Mouse (Mus musculus): ENCODE measurements around the gene Fer1l4.

Gene Fer1l4

DNA sequence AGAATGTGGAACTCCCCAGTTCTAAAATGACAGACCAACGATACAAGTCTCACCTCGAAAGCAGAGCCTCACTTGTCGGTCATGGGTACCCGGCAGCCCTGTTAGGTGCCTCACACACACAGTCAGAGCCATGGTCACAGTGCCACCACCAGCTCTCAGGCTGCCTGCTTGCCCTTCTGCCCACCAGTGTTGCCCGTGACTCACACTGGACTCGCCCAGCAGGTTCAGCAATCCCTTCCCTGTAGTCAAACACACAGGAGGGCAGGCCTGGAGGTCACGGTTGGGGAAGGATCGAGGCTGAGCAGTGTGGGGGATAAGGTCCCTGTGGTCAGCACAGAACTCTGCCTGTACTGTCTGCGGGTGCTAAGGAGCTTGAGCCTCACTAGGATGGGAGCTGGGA, at the start of gene Fer1l4:
Gene Fer1l4, minus strand, starts transcription at position 132 of the 400 bp plus-strand sequence.
- no peak for DNase-seq

DNA sequence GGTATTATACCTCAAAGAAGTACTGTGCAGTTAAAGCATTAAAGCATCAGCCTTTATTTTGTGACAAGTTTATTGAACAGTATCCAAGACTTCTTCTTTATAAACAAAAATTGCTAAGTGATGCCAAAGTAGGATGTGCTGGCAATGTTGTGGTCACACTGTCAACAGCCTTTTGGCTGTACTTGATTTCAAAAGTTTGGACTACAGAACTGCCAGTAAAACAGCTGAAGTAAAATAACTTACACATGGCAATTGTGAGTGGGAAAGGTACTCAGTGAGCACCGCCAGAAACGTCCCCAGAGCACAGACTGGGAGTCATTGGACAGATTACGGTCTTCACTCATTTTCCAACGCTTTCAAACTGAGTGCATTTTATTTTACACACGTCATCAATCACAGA, 39.2 kb upstream of the Fer1l4 start:
- DNase-seq = no peak

DNA sequence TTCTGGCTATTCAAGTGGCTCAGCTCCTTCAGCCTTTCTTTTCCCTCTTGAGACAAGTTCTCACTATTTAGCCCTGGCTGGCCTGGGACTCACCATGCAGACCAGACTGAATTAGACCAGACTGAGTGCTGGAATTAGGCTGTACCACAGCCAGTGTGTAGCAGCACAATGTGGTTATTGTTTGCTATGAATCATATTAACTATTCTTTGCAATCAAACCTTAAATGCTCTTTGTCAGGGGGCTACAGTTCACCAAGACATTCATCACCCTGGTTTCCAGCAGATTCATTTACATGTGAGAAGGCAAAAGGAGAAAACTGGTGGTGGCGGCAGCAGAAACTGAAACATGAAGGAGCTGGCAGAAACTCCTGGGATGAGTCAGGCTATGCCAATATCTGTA, 37.1 kb upstream of the Fer1l4 start:
- no peak for DNase-seq

GRCm38 (mm10) chr2:156087391-156088110, 34.8 kb upstream of the Fer1l4 start:
- DNase-seq = no peak

- no peak for DNase-seq
These were observed 31.8 kb upstream of the Fer1l4 start for GRCm38 (mm10) chr2:156084541-156084940.

GRCm38 (mm10) chr2:156080391-156080790, 27.6 kb upstream of the Fer1l4 start:
- DNase-seq = no peak

GRCm38 (mm10) chr2:156079674-156080073, 26.9 kb upstream of the Fer1l4 start:
- no peak for DNase-seq

GRCm38 (mm10) chr2:156079183-156079560, 26.4 kb upstream of the Fer1l4 start:
- DNase-seq = no peak

DNA sequence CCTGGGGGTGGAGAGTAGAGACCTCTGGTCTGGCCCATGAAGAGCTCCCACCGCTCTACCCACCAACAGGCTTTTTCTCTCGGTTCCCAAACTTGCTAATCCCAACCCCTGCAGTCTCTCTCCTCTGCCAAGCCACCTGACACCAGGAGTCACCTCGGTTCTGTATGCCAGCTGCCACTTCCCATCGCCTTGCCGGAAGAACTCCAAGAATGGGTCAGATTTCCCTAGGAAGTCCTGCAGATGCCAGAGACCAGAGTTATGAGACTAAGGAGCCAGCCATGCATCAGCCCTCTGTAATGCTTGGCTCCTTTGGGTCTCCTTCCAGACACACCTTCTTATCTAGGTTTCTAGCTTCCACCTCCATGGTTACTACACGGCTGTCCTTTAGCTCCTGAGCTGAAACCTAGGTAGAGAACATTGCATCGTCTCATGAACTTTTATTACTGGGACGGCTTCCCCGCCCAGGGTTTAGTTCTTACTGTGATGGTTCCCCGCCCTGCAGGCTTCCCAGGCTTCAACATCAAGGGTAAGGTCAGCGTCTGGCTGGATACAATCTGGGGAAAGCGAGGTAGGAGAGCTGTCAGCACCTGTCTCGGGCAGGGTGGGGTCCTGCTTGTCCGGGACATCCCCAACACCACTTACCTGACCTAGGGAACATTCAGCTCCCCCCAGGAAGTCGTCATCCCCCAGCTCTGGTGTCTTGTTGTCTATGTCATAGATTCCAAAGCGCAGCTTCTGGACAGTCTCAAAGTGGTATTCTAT, 25.9 kb upstream of the Fer1l4 start:
- no peak for DNase-seq

DNA sequence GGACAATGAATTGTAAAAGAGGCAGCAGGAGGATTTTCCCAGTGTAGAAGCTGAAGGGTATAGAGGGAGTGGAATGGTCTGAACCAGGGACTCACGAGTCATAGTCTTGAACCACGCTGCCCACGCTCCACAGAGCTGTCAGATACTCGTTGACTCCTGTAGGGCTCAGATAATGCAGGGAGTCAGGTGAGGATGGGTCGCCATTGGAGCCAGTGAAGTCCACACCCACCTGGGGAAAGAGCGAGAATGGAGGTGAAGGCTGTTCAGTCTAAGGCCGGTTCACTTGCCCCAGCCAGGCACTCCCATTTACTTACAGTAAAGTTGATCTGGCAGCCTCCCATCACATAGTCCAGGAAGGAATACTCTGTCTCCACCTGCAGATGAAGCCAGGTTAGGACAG, 24.7 kb upstream of the Fer1l4 start:
- DNase-seq = no peak

- no peak for DNase-seq
These were observed 21.0 kb upstream of the Fer1l4 start for GRCm38 (mm10) chr2:156073725-156074124.

DNA sequence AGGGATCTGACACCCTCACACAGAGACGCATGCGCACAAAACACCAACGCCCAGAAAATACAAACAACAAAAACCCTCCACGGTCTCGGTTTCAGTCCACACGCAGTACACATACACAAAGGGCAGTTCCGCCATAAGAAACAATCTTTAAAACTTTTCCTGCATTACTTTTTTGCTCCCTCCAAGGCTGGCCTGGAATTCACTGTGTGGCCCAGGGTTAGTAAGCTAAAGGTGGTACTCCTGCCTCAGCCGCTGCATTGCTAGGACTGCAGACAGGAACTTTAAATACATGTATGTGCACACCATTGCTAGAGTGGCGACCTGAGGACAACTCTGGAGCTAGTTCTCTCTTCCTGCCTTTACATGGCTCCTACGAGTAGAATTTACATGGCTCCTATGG, 18.5 kb upstream of the Fer1l4 start:
- DNase-seq = no peak

GRCm38 (mm10) chr2:156067916-156068315, 15.2 kb upstream of the Fer1l4 start:
- DNase-seq = peak; percentile 25

GRCm38 (mm10) chr2:156066126-156066525, 13.4 kb upstream of the Fer1l4 start:
- DNase-seq = no peak

DNA sequence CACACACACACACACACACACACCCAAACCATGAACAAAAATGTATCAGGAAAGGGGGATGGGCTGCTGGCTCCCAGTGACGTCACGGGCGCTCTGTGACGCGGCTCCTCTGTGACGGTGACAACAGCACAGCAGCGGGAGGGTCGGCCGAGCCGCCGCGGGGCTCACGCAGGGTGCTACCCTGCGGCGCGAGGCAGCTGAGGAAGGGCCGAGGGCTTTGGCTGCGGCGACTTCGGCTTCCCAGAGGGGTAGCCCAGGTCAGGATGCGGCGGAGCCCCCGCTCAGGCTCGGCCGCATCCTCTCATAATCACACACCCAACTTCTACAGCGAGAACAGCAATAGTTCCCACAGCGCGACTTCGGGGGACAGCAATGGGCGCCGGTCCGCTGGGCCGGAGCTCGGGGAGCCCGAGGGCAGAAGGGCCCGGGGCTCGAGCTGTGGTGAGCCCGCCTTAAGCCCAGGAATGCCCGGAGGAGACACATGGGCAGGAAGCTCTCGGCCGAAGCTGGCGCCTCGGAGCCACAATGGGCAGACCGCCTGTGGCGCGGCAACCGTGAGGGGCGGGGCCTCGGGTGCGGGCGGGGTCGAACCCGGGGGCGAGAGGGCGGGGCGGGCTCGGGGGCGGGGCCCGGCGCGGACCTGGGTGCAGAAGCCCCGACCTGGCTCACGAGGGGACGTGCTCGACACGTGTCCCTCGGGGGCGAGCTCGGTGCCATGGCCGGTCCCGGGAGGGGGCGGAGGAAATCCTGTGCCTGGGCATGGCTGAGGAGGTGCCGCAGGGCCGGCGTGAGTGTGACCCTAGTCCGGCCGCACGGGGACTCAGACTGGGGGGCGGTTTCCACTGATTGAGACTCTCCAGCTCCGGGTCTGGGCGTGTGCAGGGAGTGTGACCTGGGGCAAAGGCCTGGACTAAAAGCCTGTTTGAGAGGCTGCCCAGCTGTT, 12.6 kb upstream of the Fer1l4 start, which contains the start of gene Spag4:
Gene Spag4, plus strand, starts transcription at position 77 of the 943 bp plus-strand sequence.
- peak; percentile 81 for DNase-seq

GRCm38 (mm10) chr2:156047929-156048328, 4.8 kb downstream of the Fer1l4 start:
- DNase-seq = peak; percentile 22

DNA sequence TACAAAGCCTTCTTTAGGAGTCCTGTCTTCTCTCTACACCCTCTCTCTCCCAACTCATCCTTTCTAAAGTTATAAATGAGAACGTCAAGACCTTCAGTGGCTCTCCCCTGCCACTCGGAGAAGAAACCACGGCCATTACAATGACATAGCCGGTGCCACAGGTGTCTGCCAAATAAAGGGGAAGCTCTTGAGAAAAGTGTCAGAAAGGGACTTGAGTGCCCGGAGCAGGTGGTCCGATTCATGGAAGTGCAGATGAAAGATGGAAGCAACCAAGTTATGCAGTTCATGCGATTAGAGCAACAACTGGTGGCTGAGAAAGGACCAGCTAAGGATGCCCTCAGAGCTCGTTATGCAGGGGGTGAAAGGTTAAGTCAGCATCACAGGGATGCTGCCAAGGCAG, 9.8 kb downstream of the Fer1l4 start:
- DNase-seq = no peak

- DNase-seq = no peak
These were observed 13.4 kb downstream of the Fer1l4 start for GRCm38 (mm10) chr2:156039390-156039789.

DNA sequence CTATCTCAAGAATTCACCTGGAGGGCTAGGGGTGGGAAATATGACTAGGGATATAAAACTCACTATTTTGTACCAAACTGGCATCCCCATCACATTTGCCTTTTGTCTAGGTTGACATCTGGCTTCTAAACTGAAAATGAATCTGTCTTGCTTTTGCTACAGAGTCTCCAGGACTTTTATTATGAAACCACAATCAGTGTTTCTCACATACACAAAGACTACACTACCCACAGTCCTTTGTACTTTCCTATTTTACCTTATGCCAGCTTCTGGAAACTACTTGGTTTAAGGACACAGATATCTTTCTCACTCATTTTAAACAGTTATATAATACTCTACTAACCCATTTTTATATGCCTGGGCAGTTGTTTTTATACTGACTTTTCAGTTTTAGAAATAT, 27.3 kb downstream of the Fer1l4 start:
- no peak for DNase-seq

DNA sequence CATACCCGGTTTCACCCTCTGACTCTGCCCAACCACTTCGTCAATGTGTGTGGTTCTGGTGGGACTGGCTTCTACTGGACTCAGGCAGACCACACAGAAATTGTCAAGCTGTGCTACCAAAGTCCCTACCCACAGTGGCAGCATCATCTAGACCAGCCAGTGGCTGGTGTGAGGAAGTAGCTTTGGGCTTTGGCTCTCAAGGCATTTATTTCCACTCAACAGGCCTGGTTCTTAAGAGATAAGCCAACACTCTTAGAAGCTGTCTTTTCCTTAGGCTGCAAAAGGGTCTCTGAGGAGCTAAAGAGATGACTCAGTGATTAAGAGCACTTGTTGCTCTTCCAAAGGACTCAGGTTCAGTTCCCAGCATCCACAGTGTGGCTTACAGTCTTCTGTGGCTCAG, 31.0 kb downstream of the Fer1l4 start:
- DNase-seq = no peak

DNA sequence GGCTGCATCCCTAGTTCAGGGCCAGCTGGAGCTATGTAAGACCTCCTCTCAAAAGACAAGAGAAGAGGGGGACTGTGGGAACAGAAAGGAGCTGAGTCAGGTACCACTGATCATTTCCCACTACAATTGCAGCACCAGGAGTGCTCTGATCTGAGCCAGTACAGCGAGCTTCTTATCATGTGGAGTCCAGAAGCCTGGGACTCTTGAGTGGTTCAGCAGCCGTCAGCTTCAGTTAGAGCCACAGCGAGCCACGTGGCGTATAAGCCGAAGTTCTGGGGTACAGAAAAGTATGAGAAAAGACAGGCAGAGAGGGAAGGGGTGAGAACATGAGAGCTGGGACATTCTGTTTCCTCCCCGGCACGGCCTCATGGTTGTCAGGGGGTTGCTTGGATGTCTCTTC, 31.5 kb downstream of the Fer1l4 start:
- DNase-seq = no peak

- DNase-seq = no peak
These were observed 34.6 kb downstream of the Fer1l4 start for GRCm38 (mm10) chr2:156018106-156018505.

GRCm38 (mm10) chr2:156007888-156008532, 44.7 kb downstream of the Fer1l4 start, which contains the start of the genes 6430550D23Rik and Ergic3:
6430550D23Rik (minus strand) TSS chr2:156007977.
Ergic3 (plus strand) TSS chr2:156008045.
- peak; percentile 99 for DNase-seq

Measured in kidney, adult 18-20 months (tissue).